Mouse (Mus musculus): ENCODE results near the gene Asf1b.
"Not testable (repeated sequence)": the region's sequence is repeated elsewhere in the genome, so short reads cannot be mapped to it uniquely, and the experiment has no call there.

The Asf1b gene

GRCm38 (mm10) chr8:83956789-83957188, 1.5 kb downstream of the Asf1b start:
- no peak for DNase-seq (ENCODE audit: low read depth in 1 of 2, low spot score in 2 of 2)

DNA sequence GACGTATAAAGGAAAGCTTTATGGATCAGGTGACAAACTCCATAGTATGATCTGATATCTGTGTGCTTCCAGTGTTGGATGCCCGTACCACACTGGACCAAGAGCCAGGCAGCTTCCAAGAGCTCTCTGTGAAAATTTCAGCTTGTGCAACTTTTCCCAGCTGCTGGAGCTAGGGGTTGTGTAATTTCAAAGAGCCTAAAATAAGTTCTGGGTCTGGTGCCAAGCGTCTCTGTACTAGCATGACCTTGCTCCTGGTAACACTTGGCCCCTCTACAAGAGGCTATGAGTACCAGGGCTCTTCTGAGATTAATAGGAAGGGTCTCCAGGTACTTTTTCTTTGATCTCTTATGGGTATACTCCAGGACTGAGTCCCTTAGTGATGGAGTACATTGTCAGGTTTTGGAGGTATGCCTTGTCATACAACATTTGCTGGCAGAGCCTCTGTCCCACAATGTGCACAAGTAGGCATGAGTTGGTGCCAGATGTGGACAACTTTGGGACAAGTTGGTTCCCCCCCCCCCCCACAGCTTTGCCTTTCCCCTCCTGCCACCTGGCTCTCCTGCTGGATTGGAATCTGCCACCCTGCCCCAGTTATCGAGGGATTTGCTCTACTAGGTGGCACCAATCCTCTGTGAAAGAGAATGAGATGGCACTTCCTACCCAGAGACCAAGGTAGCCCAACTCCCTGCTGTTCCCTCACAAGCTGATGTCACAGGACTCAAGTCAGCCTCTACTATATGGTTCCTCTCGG, 8.9 kb downstream of the Asf1b start:
- no peak for DNase-seq (ENCODE audit: low read depth in 1 of 2, low spot score in 2 of 2)

DNA sequence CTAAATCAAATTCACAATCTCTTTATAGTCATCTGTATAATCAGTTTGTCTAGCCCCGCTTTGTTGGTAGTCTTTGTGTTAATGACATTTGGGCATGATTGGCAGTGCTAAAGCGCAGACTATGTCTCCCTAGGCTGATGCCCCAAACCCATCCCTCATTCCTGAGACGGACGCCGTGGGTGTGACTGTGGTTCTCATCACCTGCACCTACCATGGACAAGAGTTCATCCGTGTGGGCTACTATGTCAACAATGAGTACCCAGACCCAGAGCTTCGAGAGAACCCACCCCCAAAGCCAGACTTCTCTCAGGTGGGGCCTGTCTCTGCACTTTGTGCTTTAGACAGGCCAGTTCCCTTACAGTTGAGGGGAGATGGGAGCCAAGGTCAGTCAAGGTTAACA, 12.4 kb downstream of the Asf1b start:
- DNase-seq (ENCODE audit: low read depth in 1 of 2, low spot score in 2 of 2) = no peak

GRCm38 (mm10) chr8:83971121-83971520, 15.8 kb downstream of the Asf1b start:
- no peak for DNase-seq (ENCODE audit: low read depth in 1 of 2, low spot score in 2 of 2)

DNA sequence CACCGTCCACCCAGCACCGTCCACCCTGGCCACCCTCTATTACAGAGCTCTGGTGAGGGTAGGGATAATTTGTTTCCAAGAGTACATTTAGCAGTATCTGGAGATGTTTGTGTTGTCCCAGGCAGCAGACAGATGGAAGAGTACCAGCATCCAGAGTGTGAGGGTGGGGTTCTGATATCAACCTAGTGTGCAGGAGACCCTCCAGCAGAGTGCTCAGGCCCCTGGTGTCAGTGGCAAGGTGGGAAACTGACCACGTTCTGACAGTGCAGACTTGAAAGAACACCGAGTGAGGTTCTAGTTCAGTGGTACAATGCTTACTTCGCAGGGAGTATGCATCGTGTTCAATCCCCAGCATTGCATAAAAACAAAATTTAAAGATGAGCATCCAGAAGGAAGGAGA, 16.4 kb downstream of the Asf1b start:
- no peak for DNase-seq (ENCODE audit: low read depth in 1 of 2, low spot score in 2 of 2)

- DNase-seq (ENCODE audit: low read depth in 1 of 2, low spot score in 2 of 2) = peak; percentile 94 to 95
These were observed 17.1 kb downstream of the Asf1b start, which contains the start of gene Prkaca for GRCm38 (mm10) chr8:83972150-83973120. Gene Prkaca, plus strand, starts transcription at chr8:83972993.

DNA sequence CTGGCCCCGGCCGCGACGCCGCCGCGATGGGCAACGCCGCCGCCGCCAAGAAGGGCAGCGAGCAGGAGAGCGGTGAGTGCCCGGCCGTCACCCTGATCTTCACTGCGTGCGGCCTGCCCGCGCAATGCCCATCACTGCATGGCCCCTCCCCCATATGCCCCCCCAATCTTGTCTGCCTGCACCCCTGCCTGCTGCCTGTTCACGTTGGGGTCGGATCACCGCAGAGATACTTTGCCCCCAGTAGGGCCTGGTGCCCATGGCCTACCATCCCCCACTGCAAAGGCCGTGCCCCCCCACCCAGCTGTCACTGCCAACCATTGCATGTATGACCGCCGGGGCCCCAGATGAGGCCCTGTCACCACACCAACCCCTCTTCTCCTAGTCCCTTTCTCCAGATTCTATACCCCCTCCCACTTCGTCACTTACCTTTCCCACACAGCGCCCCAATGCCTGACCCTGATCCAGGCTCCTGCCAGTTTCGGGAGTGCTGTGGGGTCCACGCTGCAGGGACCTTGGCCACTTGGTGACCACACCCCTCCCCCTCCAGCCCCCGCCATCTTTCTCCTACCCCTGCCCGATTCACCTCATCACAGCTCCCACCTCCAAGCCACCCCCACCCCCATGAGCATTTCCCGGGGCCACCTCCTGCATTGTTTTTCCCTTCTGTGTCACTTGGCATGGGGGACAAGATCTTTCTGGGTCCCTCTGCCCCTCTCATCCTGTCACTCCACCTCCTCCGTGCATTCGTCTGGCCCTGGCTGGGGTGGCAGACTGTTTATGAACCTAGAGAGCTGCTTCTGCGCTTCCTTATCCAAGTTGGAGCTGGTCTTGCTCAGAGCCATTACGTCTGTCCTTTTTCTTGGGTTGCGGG, 18.1 kb downstream of the Asf1b start:
- no peak for DNase-seq (ENCODE audit: low read depth in 1 of 2, low spot score in 2 of 2)

GRCm38 (mm10) chr8:83974521-83974920, 19.2 kb downstream of the Asf1b start:
- no peak for DNase-seq (ENCODE audit: low read depth in 1 of 2, low spot score in 2 of 2)

GRCm38 (mm10) chr8:83976101-83976630, 20.9 kb downstream of the Asf1b start:
- no peak for DNase-seq (ENCODE audit: low read depth in 1 of 2, low spot score in 2 of 2)

DNA sequence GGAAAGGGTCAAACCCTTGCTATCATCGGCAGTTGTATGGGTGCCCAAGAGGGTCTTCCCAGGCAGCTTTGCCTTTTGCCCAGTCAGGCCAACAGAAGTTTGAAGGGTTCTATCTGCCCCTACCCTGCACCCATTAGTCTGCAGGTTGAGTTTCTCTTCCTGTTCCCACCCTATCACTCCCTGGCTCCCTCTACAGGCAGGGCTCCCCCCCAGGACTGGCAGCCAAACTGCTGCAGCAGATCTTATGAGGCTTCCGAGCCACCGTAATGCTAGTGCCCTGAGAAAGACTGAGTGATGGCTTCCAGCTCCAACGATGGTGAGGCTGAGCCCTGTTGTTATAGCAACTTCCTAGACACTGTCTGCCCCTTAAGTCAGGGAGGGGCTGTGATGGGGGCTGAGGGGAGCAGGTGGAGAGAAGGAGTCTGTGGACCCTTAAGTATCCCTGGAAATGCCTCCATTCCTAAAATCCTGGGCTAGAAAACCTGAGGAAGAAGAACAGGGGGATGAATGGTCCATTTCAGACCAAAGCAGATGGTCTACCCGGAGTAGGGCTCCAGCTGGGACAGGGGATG, 21.6 kb downstream of the Asf1b start:
- DNase-seq (ENCODE audit: low read depth in 1 of 2, low spot score in 2 of 2) = no peak

GRCm38 (mm10) chr8:83977646-83978045, 22.3 kb downstream of the Asf1b start:
- no peak for DNase-seq (ENCODE audit: low read depth in 1 of 2, low spot score in 2 of 2)

- no peak for DNase-seq (ENCODE audit: low read depth in 1 of 2, low spot score in 2 of 2)
These were observed 22.9 kb downstream of the Asf1b start for GRCm38 (mm10) chr8:83978200-83978599.

GRCm38 (mm10) chr8:83980250-83980649, 24.9 kb downstream of the Asf1b start:
- no peak for DNase-seq (ENCODE audit: low read depth in 1 of 2, low spot score in 2 of 2)

DNA sequence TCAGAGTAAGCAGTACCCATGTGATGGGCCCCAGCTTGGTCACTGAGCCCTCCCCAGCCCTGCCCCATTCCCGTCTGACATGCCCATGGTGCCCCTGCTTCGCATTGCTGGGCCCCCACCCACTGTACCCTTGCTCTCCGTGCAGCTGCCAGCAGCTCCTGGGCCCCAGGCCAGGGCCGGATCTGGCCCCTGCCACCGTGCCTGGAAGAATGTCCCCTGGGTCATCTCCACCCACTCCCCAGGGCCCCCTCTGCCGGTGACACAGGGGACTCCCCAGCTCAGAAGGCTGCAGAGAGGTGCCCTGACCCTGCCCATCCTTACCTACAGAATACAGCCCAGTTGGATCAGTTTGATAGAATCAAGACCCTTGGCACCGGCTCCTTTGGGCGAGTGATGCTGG, 25.5 kb downstream of the Asf1b start:
- DNase-seq (ENCODE audit: low read depth in 1 of 2, low spot score in 2 of 2) = no peak

DNA sequence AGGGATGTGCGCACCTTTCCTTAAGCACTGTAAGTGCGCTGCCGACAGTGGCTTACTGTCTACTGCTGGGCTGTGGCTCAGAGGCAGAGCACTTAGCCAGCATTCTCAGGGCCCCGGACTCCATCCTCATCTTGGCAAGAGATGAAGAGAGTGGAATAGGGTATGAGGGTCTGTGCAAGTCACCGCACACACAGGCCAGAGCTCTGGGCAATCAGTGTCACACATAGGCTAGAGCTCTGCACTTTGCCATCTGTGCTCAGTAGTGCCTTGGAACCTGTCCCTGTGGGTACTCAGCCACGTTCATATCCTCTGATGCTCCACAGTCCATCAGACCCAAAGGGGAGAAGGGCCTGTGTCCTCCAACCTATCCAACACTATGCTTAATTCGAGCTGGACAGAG, 26.2 kb downstream of the Asf1b start:
- no peak for DNase-seq (ENCODE audit: low read depth in 1 of 2, low spot score in 2 of 2)

DNA sequence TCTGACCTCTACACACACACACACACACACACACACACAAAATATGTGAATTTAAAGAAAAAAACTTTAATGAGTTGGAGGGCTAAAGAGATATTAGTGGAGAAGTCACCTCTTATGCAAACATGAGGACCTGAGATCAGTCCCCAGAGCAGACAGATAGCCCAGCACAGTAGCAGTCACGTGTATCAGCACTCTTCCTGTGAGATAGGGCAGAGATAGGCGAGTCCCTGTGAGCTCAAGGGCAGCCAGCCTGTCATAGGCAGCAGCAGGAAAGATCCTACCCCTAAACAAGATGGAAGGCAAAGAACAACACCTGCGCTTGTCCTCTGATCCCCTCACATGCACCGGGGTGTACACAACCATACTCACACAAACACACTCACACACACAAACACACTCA, 27.1 kb downstream of the Asf1b start:
- no peak for DNase-seq (ENCODE audit: low read depth in 1 of 2, low spot score in 2 of 2)

DNA sequence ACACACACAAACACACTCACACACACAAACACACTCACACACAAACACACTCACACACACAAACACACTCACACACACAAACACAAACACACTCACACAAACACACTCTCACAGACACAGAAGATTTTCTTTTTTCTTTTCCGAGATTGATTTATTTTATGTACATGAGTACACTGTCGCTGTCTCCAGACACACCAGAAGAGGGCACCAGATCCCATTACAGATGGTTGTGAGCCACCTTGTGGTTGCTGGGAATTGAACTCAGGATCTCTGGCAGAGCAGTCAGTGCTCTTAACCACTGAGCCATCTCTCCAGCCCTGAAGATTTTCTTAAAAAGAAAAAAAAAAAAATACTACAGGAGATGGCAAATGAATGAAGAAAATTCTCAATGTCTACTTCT, 27.9 kb downstream of the Asf1b start:
- not testable (repeated sequence) for DNase-seq (ENCODE audit: low read depth in 1 of 2, low spot score in 2 of 2)

DNA sequence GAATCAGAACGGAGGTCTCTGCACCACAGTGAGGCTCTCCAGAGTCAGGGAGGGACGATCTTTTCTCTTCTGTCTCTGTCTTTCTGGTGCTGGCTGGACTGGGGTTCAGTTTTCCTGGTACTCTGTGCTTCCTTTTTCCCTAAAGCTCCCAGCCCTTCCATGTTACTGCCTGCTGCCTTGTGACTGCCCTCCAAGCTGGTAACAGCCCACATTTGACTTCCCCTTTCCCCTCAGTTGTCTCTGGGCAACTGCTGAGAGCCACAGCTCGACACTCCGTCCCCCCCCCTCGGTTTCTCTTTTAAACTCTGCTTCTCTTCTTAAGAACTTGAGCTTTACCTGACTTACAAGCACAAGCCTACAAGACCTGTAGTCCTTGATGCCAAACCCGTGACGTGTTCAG, 33.9 kb downstream of the Asf1b start:
- DNase-seq (ENCODE audit: low read depth in 1 of 2, low spot score in 2 of 2) = no peak

DNA sequence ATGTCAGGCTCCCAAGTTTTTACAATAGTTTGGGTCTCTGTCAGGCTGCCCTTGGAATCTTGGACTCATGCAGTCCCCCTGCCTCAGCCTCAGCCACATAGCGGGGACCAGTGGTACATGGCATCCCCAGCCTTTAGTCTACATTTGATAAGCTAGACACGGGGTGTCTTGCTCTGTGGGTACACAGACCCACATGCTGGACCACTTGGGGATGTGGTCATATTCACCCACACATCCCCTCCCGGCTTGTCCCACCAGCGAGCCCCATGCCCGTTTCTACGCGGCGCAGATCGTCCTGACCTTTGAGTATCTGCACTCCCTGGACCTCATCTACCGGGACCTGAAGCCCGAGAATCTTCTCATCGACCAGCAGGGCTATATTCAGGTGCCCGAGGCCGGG, 34.9 kb downstream of the Asf1b start:
- DNase-seq (ENCODE audit: low read depth in 1 of 2, low spot score in 2 of 2) = no peak

GRCm38 (mm10) chr8:83992488-83992887, 37.2 kb downstream of the Asf1b start:
- DNase-seq (ENCODE audit: low read depth in 1 of 2, low spot score in 2 of 2) = no peak

DNA sequence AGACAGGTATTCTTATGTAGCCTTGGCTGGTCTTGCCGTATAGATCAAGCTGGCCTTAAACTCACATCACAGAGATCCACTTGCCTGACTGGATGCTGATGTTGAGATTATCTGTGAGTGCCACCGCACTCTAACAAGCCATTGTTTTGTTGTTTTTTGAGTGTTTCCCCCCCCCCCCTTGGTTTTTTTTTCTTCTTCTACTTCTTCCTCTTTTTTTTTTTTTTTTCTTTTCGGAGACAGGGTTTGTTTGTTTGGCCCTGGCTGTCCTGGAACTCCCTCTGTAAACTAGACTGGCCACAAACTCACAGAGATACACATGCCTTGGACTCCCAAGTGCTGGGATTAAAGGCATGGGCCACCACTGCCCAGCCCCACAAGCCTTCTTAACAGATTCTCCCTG, 38.7 kb downstream of the Asf1b start:
- no peak for DNase-seq (ENCODE audit: low read depth in 1 of 2, low spot score in 2 of 2)

Measured in monocyte, adult 2 months (primary cell).